Mouse (Mus musculus): ENCODE results near the gene Glmn. TPM values are rescaled to one million over a fixed set of nuclear protein-coding genes. Genes with fewer than 3 reads are reported as not detected.
A peak's percentile ranks its signal among the peaks of the same experiment; 100 is the strongest.

Gene Glmn
- total RNA-seq, 2 experiments from 2014 or later, result 9.0 to 11.6 TPM

- no peak for DNase-seq
Measured at GRCm38 (mm10) chr5:107516087-107516486, 81.6 kb downstream of the Glmn start.

- no peak for DNase-seq
Measured at GRCm38 (mm10) chr5:107515453-107515852, 82.2 kb downstream of the Glmn start.

DNA sequence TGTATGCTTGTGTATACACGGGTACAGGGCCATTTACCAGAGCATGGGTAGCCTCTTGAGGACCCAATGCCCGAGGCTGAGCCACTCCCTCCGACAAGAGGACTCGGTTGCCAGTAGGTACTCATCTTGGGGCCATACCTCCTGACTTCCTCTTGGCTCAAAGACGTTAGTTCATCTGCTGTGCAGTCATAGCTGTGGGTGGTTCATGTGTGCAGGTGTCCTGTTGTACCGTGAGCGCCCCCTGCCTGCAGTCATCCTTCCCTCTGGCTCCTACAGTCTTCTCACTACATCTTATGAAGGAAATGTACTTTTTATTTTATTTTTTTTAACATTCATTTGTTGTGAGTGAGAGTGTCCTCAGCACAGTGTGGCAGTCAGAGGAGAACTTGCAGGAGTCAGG is 84.1 kb downstream of the Glmn start:
- peak; percentile 49 for DNase-seq

DNA sequence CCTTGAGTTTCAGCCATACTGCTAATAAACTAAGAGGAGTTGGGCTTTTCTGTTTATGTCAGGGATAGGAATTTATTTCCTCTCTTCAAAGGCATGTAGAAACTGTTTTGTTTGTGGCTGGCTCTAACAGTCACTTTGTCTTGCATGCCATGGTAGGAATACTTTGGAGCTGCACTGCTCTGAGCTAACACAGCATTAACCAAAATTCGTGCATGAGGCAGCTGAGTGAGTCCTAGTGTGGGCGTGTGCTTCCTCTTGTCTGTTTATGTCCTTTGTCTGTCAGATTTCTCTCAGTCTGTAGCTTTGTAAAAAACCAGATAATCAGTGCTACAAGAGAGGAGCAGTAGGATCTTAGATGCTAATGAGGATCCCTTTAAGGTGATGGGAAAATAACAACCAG is 86.4 kb downstream of the Glmn start:
- DNase-seq, result no peak

DNA sequence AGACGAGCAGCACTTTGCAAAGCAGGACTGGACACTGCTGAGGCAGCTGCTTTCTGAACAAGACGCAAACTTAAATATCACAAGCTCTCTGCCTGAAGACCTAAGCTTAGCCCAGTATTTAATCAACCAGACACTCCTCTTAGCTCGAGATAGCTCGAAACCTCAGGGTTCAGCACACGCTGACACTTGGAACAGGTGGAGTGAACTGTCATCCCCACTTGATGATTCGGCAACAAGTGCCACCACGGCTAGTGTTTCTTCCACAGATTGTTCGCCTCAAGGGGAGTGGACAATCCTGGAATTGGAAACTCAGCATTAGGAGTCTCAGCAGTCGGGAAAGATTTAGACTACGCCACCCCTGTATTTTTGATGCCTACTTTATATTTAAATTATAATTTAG is 87.2 kb downstream of the Glmn start:
- no peak for DNase-seq

- DNase-seq, result no peak
Measured at GRCm38 (mm10) chr5:107507321-107507720, 90.4 kb downstream of the Glmn start, which contains the start of gene Gm42669. Gene Gm42669, plus strand, starts transcription at chr5:107507621.

DNA sequence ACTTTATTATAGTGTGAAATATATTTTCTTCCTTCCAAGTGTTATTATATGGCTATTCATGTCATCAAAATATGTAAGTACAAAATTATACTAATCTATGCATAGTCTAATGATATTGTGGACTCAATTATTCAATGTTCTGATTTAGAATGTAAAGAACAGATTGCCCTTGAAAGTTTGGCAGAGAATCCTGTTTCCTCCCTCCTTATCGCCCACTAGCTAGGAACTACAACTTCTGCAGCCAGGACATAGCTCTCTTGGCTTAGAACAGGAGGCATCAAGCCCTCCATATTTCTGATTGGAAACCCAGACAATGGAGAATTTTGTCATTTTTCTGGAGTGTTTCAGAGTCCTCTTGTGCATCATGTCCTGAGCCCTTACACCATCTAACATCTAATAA is 96.9 kb downstream of the Glmn start:
- DNase-seq, result no peak

- no peak for DNase-seq
Measured at GRCm38 (mm10) chr5:107499891-107500535, 97.7 kb downstream of the Glmn start.

Other genes with a start within 250 kb of the Glmn start
- gene Ephx4, start 195.2 kb downstream of the Glmn start, total RNA-seq (2021), result 1 to 10 TPM; 3.1 to 3.5 TPM
- gene Lpcat2b, start 166.3 kb downstream of the Glmn start, total RNA-seq (2021), result not detected
- gene Btbd8, start 159.9 kb downstream of the Glmn start, total RNA-seq (2021), result 10 to 100 TPM; 17.5 to 20.0 TPM
- under 1 TPM in 1 of 2 experiments, not detected in 1; 0.18 TPM for gene Gm42669, start 90.3 kb downstream of the Glmn start, total RNA-seq (2021)
- gene 1700028K03Rik, start 63.2 kb downstream of the Glmn start, total RNA-seq (2021), result under 1 TPM in 1 of 2 experiments, not detected in 1; 0.05 TPM
- gene Rpap2, start 515 bp downstream of the Glmn start, total RNA-seq (2021), result 10 to 100 TPM in 1 of 2 experiments, 1 to 10 TPM in 1; 9.8 to 11.8 TPM
- under 1 TPM; 0.12 to 0.25 TPM for gene Gfi1, start 128.1 kb upstream of the Glmn start, total RNA-seq (2021)
- not detected for gene Ube2d2b, start 232.2 kb upstream of the Glmn start, total RNA-seq (2021)

All from gastrocnemius, postnatal 10 days (tissue).